Mouse (Mus musculus) limb, embryonic 14.5 days (tissue): Measurements from ENCODE around the gene Unc13a. TPM values are rescaled to one million over a fixed set of nuclear protein-coding genes. Genes with fewer than 3 reads are reported as not detected.
A peak's percentile ranks its signal among the peaks of the same experiment; 100 is the strongest.

Experiments
- ATAC-seq: fragments of 200-750 bp; cut with Nextera tagmentation; 2 replicates; pipeline ENCODE4 v1.8.0; 2017; ENCODE audit warnings: low read depth, moderate number of reproducible peaks, moderate TSS enrichment; ENCODE audit not compliant: low FRiP score
- DNase-seq: peaks from one replicate; pipeline ENCODE4 v3.0.0-alpha.2; 2015; ENCODE audit warnings: low spot score
- H3K27ac ChIP-seq: fragments of 300-500 bp; sonication (generic); replicated peaks from 2 replicates; pipeline ENCODE4 v1.5.1; 2014; ENCODE audit warnings: low read depth, mild to moderate bottlenecking, low read length, moderate library complexity, mixed read lengths
- H3K27me3 ChIP-seq: fragments of 300-500 bp; sonication (generic); 2 replicates; pipeline ENCODE4 v1.6.1; 2014; ENCODE audit warnings: low read length, mixed read lengths; ENCODE audit not compliant: control insufficient read depth, insufficient read depth
- H3K36me3 ChIP-seq: fragments of 300-500 bp; sonication (generic); 2 replicates; pipeline ENCODE4 v1.6.1; 2014; ENCODE audit warnings: mild to moderate bottlenecking, low read length, moderate library complexity, mixed read lengths; ENCODE audit not compliant: control insufficient read depth, insufficient read depth
- H3K4me1 ChIP-seq: fragments of 300-500 bp; sonication (generic); 2 replicates; pipeline ENCODE4 v1.6.1; 2014; ENCODE audit warnings: antibody characterized with exemption, low read length, mixed read lengths; ENCODE audit not compliant: control insufficient read depth, insufficient read depth
- H3K4me2 ChIP-seq: fragments of 300-500 bp; sonication (generic); replicated peaks from 2 replicates; pipeline ENCODE4 v1.6.1; 2014; ENCODE audit warnings: low read depth, mild to moderate bottlenecking, low read length, moderate library complexity; ENCODE audit not compliant: severe bottlenecking
- H3K4me3 ChIP-seq: fragments of 300-500 bp; sonication (generic); replicated peaks from 2 replicates; pipeline ENCODE4 v1.5.1; 2014; ENCODE audit warnings: low read length
- H3K9ac ChIP-seq: fragments of 300-500 bp; sonication (generic); 2 replicates; pipeline ENCODE4 v1.6.1; 2014; ENCODE audit warnings: mild to moderate bottlenecking, low read depth, low read length, moderate library complexity; ENCODE audit not compliant: severe bottlenecking
- H3K9me3 ChIP-seq: fragments of 300-500 bp; sonication (generic); 2 replicates; pipeline ENCODE4 v1.6.1; 2016; ENCODE audit warnings: low read length; ENCODE audit not compliant: control insufficient read depth
- POLR2A ChIP-seq: fragments of 200-500 bp; IDR thresholded peaks from 2 replicates; pipeline ENCODE4 v1.8.0; 2012; ENCODE audit warnings: inconsistent platforms, mild to moderate bottlenecking, moderate library complexity, borderline replicate concordance; ENCODE audit not compliant: insufficient read depth, insufficient read length; ENCODE audit errors: extremely low read depth
- WGBS: fragments of 180-500 bp; shearing (Covaris S2); extraction: QIAGEN DNeasy Blood & Tissue Kit; methylation state at CpG from one replicate; pipeline ENCODE4 v1.1.7; 2014; 5-methylcytosine and 5-hydroxymethylcytosine counted together
- polyA plus RNA-seq, 2 experiments: library from polyadenylated mRNA; depleted of rRNA in 1 of 2; stranded (reverse) in 1 of 2; unstranded in 1 of 2; fragments of >200 nt; fragmentation: Nextera tagmentation in 1 of 2; extraction: Ambion mirVana in 1 of 2; gene quantifications; 2 replicates each; pipeline versions ENCODE4 v1.2.1 to v1.2.3; 2012 to 2014

Unc13a gene
- polyA plus RNA-seq, 2 experiments: 0.39 to 0.91 TPM

- ATAC-seq (no peak), DNase-seq (no peak)
- no peak for TF ChIP-seq POLR2A
- Histone ChIP-seq H3K4me1 (0 out of 2 replicates have a peak, but pooled peaks cover 4% of the 10 kb centered on the region), H3K9ac (no peak overlapping the region), H3K9me3 (no peaks in the 10 kb centered on the region), H3K4me2 (peak overlapping the region; percentile 44), H3K27ac (no peak overlapping the region), H3K27me3 (peaks cover 99% of the 10 kb centered on the region), H3K4me3 (peak overlapping the region; percentile 25), H3K36me3 (no peaks in the 10 kb centered on the region)
- 5% methylated on average over 29 of the region's 29 CpGs for WGBS
Measured at GRCm38 (mm10) chr8:71685573-71685972, 14.0 kb upstream of the Unc13a start.

- DNase-seq (no peak), ATAC-seq (no peak)
- WGBS: 28% methylated on average over 10 of the region's 10 CpGs
- Histone ChIP-seq H3K27ac (no peak overlapping the region), H3K27me3 (peaks cover 99% of the 10 kb centered on the region), H3K9ac (no peak overlapping the region), H3K4me1 (peaks cover 4% of the 10 kb centered on the region; the same call in 1 of the 2 replicates), H3K36me3 (no peaks in the 10 kb centered on the region), H3K9me3 (no peaks in the 10 kb centered on the region), H3K4me2 (no peak overlapping the region), H3K4me3 (no peak overlapping the region)
- no peak for TF ChIP-seq POLR2A
Measured at GRCm38 (mm10) chr8:71684701-71685100, 13.1 kb upstream of the Unc13a start.

- DNase-seq: no peak
- WGBS: 68% methylated on average over 12 of the region's 12 CpGs
Measured at GRCm38 (mm10) chr8:71682832-71683231, 11.3 kb upstream of the Unc13a start.

GRCm38 (mm10) chr8:71681369-71681915 lies 9.9 kb upstream of the Unc13a start:
- H3K9ac ChIP-seq: no peak overlapping the region
- no peak overlapping the region for H3K4me3 ChIP-seq
- no peak for DNase-seq
- no peaks in the 10 kb centered on the region for H3K9me3 ChIP-seq
- no peak for TF ChIP-seq POLR2A
- H3K27me3 ChIP-seq: peaks cover 92% of the 10 kb centered on the region
- H3K4me2 ChIP-seq: no peak overlapping the region
- no peak overlapping the region for H3K27ac ChIP-seq
- 2% methylated on average over 17 of the region's 18 CpGs for WGBS
- no peak for ATAC-seq
- no peaks in the 10 kb centered on the region for H3K36me3 ChIP-seq
- peaks cover 8% of the 10 kb centered on the region; the same call in 1 of the 2 replicates for H3K4me1 ChIP-seq

More at GRCm38 (mm10) chr8:71682832-71683231, 11.3 kb upstream of the Unc13a start:
- Histone ChIP-seq H3K27me3 (peaks cover 100% of the 10 kb centered on the region), H3K4me3 (no peak overlapping the region), H3K9me3 (no peaks in the 10 kb centered on the region), H3K4me2 (no peak overlapping the region), H3K4me1 (peaks cover 4% of the 10 kb centered on the region; the same call in 1 of the 2 replicates), H3K36me3 (no peaks in the 10 kb centered on the region), H3K9ac (no peak overlapping the region), H3K27ac (no peak overlapping the region)
- ATAC-seq: no peak
- TF ChIP-seq POLR2A: no peak

- peaks cover 85% of the 10 kb centered on the region for H3K27me3 ChIP-seq
- DNase-seq: no peak
- no peak overlapping the region for H3K9ac ChIP-seq
- WGBS: 2% methylated on average over 20 of the region's 21 CpGs
- TF ChIP-seq POLR2A: no peak
- no peak overlapping the region for H3K4me3 ChIP-seq
- H3K27ac ChIP-seq: no peak overlapping the region
- no peaks in the 10 kb centered on the region for H3K36me3 ChIP-seq
- no peaks in the 10 kb centered on the region for H3K9me3 ChIP-seq
- peaks cover 4% of the 10 kb centered on the region; the same call in 1 of the 2 replicates for H3K4me1 ChIP-seq
- H3K4me2 ChIP-seq: no peak overlapping the region
- no peak for ATAC-seq
Measured at GRCm38 (mm10) chr8:71680471-71680870, 8.9 kb upstream of the Unc13a start.
